Mouse (Mus musculus): Measurements from ENCODE around the gene Cnpy2. TPM values are rescaled to one million over a fixed set of nuclear protein-coding genes. Genes with fewer than 3 reads are reported as not detected.
A peak's percentile ranks its signal among the peaks of the same experiment; 100 is the strongest.
"Not testable (repeated sequence)": the region's sequence is repeated elsewhere in the genome, so short reads cannot be mapped to it uniquely, and the experiment has no call there.

The Cnpy2 gene
- total RNA-seq (2021) (10 to 100 TPM; 58.9 to 65.3 TPM), polyA plus RNA-seq (2012; rRNA removed) (27.8 and 48.0 TPM in 2 replicates)
- long read RNA-seq, transcript Cnpy2-202 (6 exons, 1,383 nt), result major isoform, 28 of 29 reads
- long read RNA-seq, partial matches to known transcripts, result 0 of 29 reads
- long read RNA-seq, other reads (novel, unspliced or antisense), result 1 of 29 reads

DNA sequence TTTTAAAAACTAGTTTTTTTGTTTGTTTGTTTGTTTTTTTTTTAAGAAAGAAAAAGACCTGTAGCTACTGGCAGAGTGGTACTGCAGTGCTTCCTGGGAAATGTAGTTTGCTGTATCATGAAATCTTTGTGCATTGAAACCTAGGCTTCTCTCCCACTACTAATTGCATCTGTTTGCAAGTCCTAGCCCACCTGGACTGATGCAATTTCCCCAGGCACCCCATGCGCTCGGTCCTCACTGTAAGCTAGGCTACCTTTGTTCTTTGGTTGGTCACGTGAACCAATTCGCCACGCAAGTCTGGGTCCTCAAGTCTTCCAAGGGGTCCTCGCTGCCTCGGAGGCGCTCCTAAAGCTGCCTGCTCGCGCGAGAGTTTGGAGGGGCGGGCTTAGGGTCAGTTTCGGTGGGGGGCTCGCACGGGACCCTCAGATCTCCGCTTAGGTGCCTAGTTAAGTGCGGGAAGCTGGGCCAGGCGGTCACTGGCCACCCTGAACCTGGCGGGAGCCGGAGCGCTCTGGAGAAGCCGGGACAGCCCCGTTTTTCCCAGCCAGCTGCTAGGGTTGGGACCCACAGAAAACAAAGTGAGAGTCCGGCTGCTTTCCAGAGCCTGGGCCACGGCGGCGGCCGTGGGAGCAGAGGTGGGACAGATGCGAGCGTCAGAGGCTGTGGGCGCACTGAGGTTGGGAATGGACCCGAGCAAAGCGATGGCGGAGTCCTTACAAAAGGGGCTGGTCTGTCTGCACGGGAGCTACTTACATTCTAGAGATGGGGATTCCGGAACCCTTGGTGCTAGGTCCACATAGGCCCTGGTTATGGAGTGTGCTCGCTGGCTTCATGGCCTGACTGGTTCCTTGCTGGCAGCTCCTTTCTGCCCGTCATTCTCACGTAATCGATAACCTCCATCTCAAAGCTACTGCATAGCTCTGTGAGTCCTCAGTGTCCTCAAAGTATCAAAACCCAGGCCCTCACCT lies at the start of gene Cnpy2:
Cnpy2 (plus strand) TSS at position 319 of the 968 bp plus-strand sequence.
- Histone ChIP-seq H3K27ac (peak within 1 kb of the TSS; percentile 98), H3K9ac (ENCODE audit: low read depth, low read length) (peak within 1 kb of the TSS; percentile 82), H3K4me1 (ENCODE audit: control insufficient read depth, insufficient read depth, low read length) (peaks cover 4% of the 10 kb centered on the region), H3K27me3 (ENCODE audit: control insufficient read depth, insufficient read depth, low read length) (no peaks in the 10 kb centered on the region), H3K36me3 (ENCODE audit: control insufficient read depth, insufficient read depth, low read length) (no peaks in the 10 kb centered on the region; the same call in 1 of the 2 replicates), H3K4me3 (peak within 1 kb of the TSS; percentile 81), H3K79me2 (replicated peaks; ENCODE audit: control insufficient read depth, insufficient read depth, low read length) (no peaks in the 10 kb centered on the region)
- TF ChIP-seq EP300 (IDR thresholded peaks at IDR 0.05; ENCODE audit: insufficient read depth, low read depth, low read length) (no peak), POLR2A (IDR thresholded peaks at IDR 0.05; ENCODE audit: insufficient read depth, low read depth, low read length) (peak; percentile 69)
- intact Hi-C loops (cut with DNase I), result loop anchor here (2.0 kb wide), 1 partner anchor 14 kb away; the partner anchor contains the start of gene Cs
- WGBS, result under 1% methylated on average over 40 of the region's 40 CpGs
- DNase-seq, result peak; percentile 88 to 89

DNA sequence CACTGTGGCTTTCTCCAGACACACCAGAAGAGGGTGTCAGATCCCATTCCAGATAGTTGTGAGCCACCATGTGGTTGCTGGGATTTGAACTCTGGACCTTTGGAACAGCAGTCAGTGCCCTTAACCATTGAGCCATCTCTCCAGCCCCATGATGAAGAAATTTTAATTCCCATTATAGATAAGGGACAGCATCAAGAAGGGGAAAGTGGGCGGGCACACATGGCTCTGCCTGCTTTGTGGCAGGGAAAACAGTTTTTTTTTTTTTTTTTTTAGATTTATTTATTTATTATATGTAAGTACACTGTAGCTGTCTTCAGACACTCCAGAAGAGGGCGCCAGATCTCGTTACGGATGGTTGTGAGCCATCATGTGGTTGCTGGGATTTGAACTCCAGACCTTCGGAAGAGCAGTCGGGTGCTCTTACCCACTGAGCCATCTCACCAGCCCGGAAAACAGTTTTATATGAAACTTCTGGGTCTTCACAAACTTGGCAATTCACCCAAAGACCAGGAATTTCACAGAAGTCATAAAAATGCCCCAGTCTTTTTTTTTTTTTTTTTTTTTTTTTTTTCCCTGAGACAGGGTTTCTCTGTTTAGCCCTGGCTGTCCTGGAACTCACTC lies 49.3 kb upstream of the Cnpy2 start:
- H3K79me2 ChIP-seq (replicated peaks; ENCODE audit: control insufficient read depth, insufficient read depth, low read length); H3K4me1 ChIP-seq (ENCODE audit: control insufficient read depth, insufficient read depth, low read length); H3K9ac ChIP-seq (ENCODE audit: low read depth, low read length); DNase-seq; H3K4me3 ChIP-seq; intact Hi-C loops (cut with DNase I); H3K27me3 ChIP-seq (ENCODE audit: control insufficient read depth, insufficient read depth, low read length); H3K27ac ChIP-seq; H3K36me3 ChIP-seq (ENCODE audit: control insufficient read depth, insufficient read depth, low read length): not testable (repeated sequence)
- 93% methylated on average over 7 of the region's 7 CpGs for WGBS
- peak; percentile 40 for TF ChIP-seq CTCF (IDR thresholded peaks at IDR 0.05)

DNA sequence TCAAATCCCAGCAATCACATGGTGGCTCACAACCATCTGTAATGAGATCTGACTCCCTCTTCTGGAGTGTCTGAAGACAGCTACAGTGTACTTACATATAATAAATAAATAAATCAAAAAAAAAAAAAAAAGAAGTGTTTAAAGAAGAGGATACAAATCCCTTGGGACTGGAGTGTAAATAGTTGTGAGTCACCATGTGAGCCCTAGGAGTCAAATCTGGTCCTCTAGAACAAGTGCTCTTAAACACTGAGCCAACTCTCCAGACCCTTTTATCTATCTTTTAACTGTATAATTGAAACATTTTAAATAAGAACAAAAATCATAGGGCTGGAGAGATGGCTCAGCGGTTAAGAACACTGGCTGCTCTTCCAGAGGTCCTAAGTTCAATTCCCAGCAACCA lies 46.9 kb upstream of the Cnpy2 start:
- H3K4me3 ChIP-seq; H3K27me3 ChIP-seq (ENCODE audit: control insufficient read depth, insufficient read depth, low read length); H3K9ac ChIP-seq (ENCODE audit: low read depth, low read length); H3K79me2 ChIP-seq (replicated peaks; ENCODE audit: control insufficient read depth, insufficient read depth, low read length); H3K27ac ChIP-seq; H3K36me3 ChIP-seq (ENCODE audit: control insufficient read depth, insufficient read depth, low read length); intact Hi-C loops (cut with DNase I); H3K4me1 ChIP-seq (ENCODE audit: control insufficient read depth, insufficient read depth, low read length); DNase-seq: not testable (repeated sequence)
- WGBS, result 83% methylated on average over 1 of the region's 1 CpGs

DNA sequence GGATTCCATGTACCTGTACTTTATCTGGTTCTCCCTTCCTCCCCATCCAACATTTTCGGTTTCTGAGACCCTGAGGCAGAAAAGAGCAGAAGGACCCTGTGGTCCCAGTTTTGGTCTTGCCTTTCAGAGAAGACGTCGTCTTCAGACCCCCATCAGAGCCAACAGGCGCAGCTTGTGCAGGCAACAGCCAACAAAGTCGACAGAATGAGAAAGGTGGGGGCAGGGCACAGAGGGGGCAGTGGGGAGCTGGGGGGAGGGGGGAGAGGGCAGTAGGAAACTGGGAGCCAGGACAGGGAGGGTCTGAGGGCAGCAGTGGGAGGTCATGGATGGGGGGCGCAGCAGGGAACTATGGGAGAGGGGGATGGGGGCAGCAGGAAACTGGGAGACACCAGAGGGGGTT lies 44.1 kb upstream of the Cnpy2 start:
- no peak overlapping the region for H3K4me3 ChIP-seq
- H3K79me2 ChIP-seq (replicated peaks; ENCODE audit: control insufficient read depth, insufficient read depth, low read length), result no peaks in the 10 kb centered on the region
- WGBS, result 71% methylated on average over 6 of the region's 6 CpGs
- no peak overlapping the region for H3K27ac ChIP-seq
- no peak for DNase-seq
- H3K9ac ChIP-seq (ENCODE audit: low read depth, low read length), result no peak overlapping the region
- H3K4me1 ChIP-seq (ENCODE audit: control insufficient read depth, insufficient read depth, low read length), result no peaks in the 10 kb centered on the region
- no peak for TF ChIP-seq CTCF (IDR thresholded peaks at IDR 0.05)
- TF ChIP-seq EP300 (IDR thresholded peaks at IDR 0.05; ENCODE audit: insufficient read depth, low read depth, low read length), result no peak
- no peak for TF ChIP-seq POLR2A (IDR thresholded peaks at IDR 0.05; ENCODE audit: insufficient read depth, low read depth, low read length)
- H3K27me3 ChIP-seq (ENCODE audit: control insufficient read depth, insufficient read depth, low read length), result no peaks in the 10 kb centered on the region
- intact Hi-C loops (cut with DNase I), result no loop called here
- no peaks in the 10 kb centered on the region for H3K36me3 ChIP-seq (ENCODE audit: control insufficient read depth, insufficient read depth, low read length)

DNA sequence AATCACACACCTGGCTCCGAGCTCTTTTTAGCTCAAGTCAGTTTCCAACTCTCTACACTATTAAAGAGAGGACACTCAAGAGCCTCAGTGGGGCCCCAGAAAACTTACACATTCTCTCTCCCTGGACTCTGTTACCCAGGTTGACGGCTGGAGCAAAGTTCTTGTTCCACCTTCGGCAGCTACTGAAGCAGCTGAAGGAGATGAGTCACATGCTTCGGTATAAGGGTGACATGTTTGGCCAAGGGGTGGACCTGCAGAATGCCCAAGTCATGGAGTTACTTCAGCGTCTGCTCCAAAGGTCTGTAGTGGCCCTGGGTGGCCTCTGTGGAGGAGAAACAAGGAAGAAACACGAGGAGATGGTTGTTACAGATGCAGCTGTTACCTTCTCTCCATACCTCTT lies 41.3 kb upstream of the Cnpy2 start:
- Histone ChIP-seq H3K9ac (ENCODE audit: low read depth, low read length) (no peak overlapping the region), H3K4me1 (ENCODE audit: control insufficient read depth, insufficient read depth, low read length) (no peaks in the 10 kb centered on the region), H3K27ac (no peak overlapping the region), H3K4me3 (no peak overlapping the region), H3K36me3 (ENCODE audit: control insufficient read depth, insufficient read depth, low read length) (no peaks in the 10 kb centered on the region), H3K79me2 (replicated peaks; ENCODE audit: control insufficient read depth, insufficient read depth, low read length) (no peaks in the 10 kb centered on the region), H3K27me3 (ENCODE audit: control insufficient read depth, insufficient read depth, low read length) (no peaks in the 10 kb centered on the region)
- intact Hi-C loops (cut with DNase I), result loop anchor here (10.0 kb wide), 1 partner anchor 146 kb away; no protein-coding TSS in a partner anchor
- TF ChIP-seq EP300 (IDR thresholded peaks at IDR 0.05; ENCODE audit: insufficient read depth, low read depth, low read length) (no peak), POLR2A (IDR thresholded peaks at IDR 0.05; ENCODE audit: insufficient read depth, low read depth, low read length) (no peak)
- DNase-seq, result no peak
- WGBS, result 88% methylated on average over 6 of the region's 6 CpGs

DNA sequence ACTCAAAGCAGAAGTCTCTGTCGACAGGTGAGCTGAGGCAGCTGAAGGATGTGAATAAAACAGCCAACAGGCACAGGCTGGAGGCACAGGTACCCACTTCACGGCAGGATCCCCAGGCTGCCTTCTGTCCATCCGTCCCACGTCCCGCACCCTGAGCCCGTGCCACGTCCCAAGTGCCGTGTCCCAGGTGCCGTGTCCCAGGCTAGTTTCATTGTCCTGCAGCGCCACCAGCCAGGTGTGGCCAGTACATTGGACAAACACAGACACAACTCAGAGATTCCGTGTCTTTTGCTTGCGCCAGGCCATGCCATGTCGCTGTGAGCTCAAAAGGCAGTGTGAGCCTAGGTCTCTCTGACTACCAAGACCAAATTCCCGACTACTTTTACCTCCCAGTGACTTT lies 40.6 kb upstream of the Cnpy2 start:
- Histone ChIP-seq H3K79me2 (replicated peaks; ENCODE audit: control insufficient read depth, insufficient read depth, low read length) (no peaks in the 10 kb centered on the region), H3K27me3 (ENCODE audit: control insufficient read depth, insufficient read depth, low read length) (no peaks in the 10 kb centered on the region), H3K36me3 (ENCODE audit: control insufficient read depth, insufficient read depth, low read length) (no peaks in the 10 kb centered on the region), H3K9ac (ENCODE audit: low read depth, low read length) (no peak overlapping the region), H3K27ac (no peak overlapping the region), H3K4me1 (ENCODE audit: control insufficient read depth, insufficient read depth, low read length) (no peaks in the 10 kb centered on the region), H3K4me3 (no peak overlapping the region)
- no peak for TF ChIP-seq POLR2A (IDR thresholded peaks at IDR 0.05; ENCODE audit: insufficient read depth, low read depth, low read length)
- TF ChIP-seq EP300 (IDR thresholded peaks at IDR 0.05; ENCODE audit: insufficient read depth, low read depth, low read length), result no peak
- TF ChIP-seq CTCF (IDR thresholded peaks at IDR 0.05), result no peak
- WGBS, result 93% methylated on average over 14 of the region's 14 CpGs
- DNase-seq, result no peak
- intact Hi-C loops (cut with DNase I), result loop anchor here (10.0 kb wide), 1 partner anchor 147 kb away; no protein-coding TSS in a partner anchor
